ENCODE assay signal across 17 mouse cellular contexts in genomic region chr7:107573856-107574255, GRCm38 (mm10). TPM values are rescaled to one million over a fixed set of nuclear protein-coding genes. Genes with fewer than 3 reads are reported as not detected.
DNase-seq lines count a peak whose midpoint lies in the region; ATAC-seq and TF ChIP-seq lines count a peak whose summit lies in the region.
"Had no signal": no experiment of that assay in that cellular context is flagged by ENCODE, and none has a peak within 500 bp of the region (broad histone marks: within the 10 kb centered on the region; RNA-seq: fewer than 3 reads in every experiment).

No protein-coding gene starts in this region.

- WGBS in liver, adult 2 months, result 81% methylated on average over 2 of the region's 2 CpGs

- H3K36me3 ChIP-seq in liver, adult 2 months (ENCODE audit: control insufficient read depth, insufficient read depth, low read length), result peaks cover 32% of the 10 kb centered on the region
- H3K36me3 ChIP-seq: hindbrain, embryonic 15.5 days had no signal

- H3K27ac ChIP-seq in gastrocnemius, adult 2 months, result no peak overlapping the region
- H3K27ac ChIP-seq in liver, adult 2 months (replicated peaks; ENCODE audit: insufficient read depth, low read depth, low read length), result peak overlapping the region; percentile 36
- H3K27ac ChIP-seq: hindbrain, embryonic 15.5 days; stomach, embryonic 15.5 days had no signal

- H3K4me3 ChIP-seq in gastrocnemius, adult 2 months, result no peak overlapping the region
- H3K4me3 ChIP-seq in liver, adult 2 months (ENCODE audit: insufficient read depth, low read depth, low read length), result no peak overlapping the region
- H3K4me3 ChIP-seq: erythroblast, embryonic 14.5 days; hindbrain, embryonic 15.5 days; stomach, embryonic 15.5 days had no signal

- intact Hi-C loops in gastrocnemius, adult 2 months (cut with DNase I), result no loop called here

- no peaks in the 10 kb centered on the region for H3K27me3 ChIP-seq in liver, adult 2 months (ENCODE audit: control insufficient read depth, insufficient read depth, low read length)
- H3K27me3 ChIP-seq: hindbrain, embryonic 15.5 days; Patski; stomach, embryonic 15.5 days had no signal

- no peak overlapping the region for H3K9ac ChIP-seq in liver, adult 2 months (ENCODE audit: low read depth, low read length)
- H3K9ac ChIP-seq: hindbrain, embryonic 15.5 days; stomach, embryonic 15.5 days had no signal

- TF ChIP-seq CTCF in gastrocnemius, adult 2 months (IDR thresholded peaks at IDR 0.05), result peak; percentile 10; the same call in 1 of the 2 replicates
- TF ChIP-seq CTCF in liver, adult 2 months (IDR thresholded peaks at IDR 0.05; ENCODE audit: low read depth, low read length), result peak; percentile 40; the same call in 1 of the 2 replicates

- DNase-seq in gastrocnemius, adult 2 months, result no peak
- no peak for DNase-seq in gastrocnemius, postnatal 25 days
- peak; percentile 12 for DNase-seq in liver, adult 2 months (ENCODE audit: extremely low read depth, low read depth, low spot score)
- DNase-seq in liver (no peak), A20 (ENCODE audit: low read depth, low spot score) (peak; percentile 50)
- no peak for DNase-seq in retina, postnatal 1 day
- DNase-seq: adrenal gland, adult 8-10 months; lung, adult 18-20 months had no signal

- ATAC-seq in common myeloid progenitor, adult 5-6 weeks (replicated peaks; ENCODE audit: low read depth, poor library complexity, severe bottlenecking), result peak; percentile 45; the same call in 1 of the 2 replicates
- ATAC-seq in CD4-positive, CD25-positive, alpha-beta regulatory T cell, adult 4 months, result no peak
- ATAC-seq: midbrain, embryonic 16.5 days; Patski had no signal

- no peak for TF ChIP-seq POLR2A in liver, adult 2 months (IDR thresholded peaks at IDR 0.05; ENCODE audit: extremely low read depth, insufficient read depth, low read length)

- no peaks in the 10 kb centered on the region; the same call in 1 of the 2 replicates for H3K4me1 ChIP-seq in liver, adult 2 months (ENCODE audit: control insufficient read depth, insufficient read depth, low read length)
- H3K4me1 ChIP-seq: hindbrain, embryonic 15.5 days had no signal

- H3K79me2 ChIP-seq in liver, adult 2 months (ENCODE audit: control insufficient read depth, insufficient read depth, low read length), result 0 out of 2 replicates have a peak, but pooled peaks cover 3% of the 10 kb centered on the region

RNA-seq across cellular contexts. Expression of gene Olfml1, which starts 6.6 kb away (rescaled TPM):
- 1 to 10 TPM; 2.0 to 2.6 TPM for total RNA-seq in gastrocnemius, adult 2 months (2021)
- 1 to 10 TPM; 2.0 to 4.7 TPM for total RNA-seq in gastrocnemius, postnatal 25 days (2021)
- total RNA-seq in liver, adult 2 months (2014; rRNA removed), result 9.6 and 13.5 TPM in 2 replicates
- 5.4 and 8.9 TPM in 2 replicates for polyA plus RNA-seq in liver, adult 2 months (2012; rRNA removed)
- not detected in 2 replicates for total RNA-seq in common myeloid progenitor, adult 5-6 weeks (2017)
- polyA plus RNA-seq in CD4-positive, CD25-positive, alpha-beta regulatory T cell, adult 4 months (2017; shearing (Covaris generic)), result under 1 TPM in 1 of 2 experiments, not detected in 1; 0.26 TPM
- polyA plus RNA-seq: erythroblast, embryonic 14.5 days; Patski had no signal

RNA-seq across cellular contexts. Expression of gene Ppfibp2, which starts 21.2 kb away (rescaled TPM):
- total RNA-seq in gastrocnemius, adult 2 months (2021), result 10 to 100 TPM; 10.6 to 19.0 TPM
- 10 to 100 TPM in 1 of 2 experiments, 1 to 10 TPM in 1; 8.0 to 15.2 TPM for total RNA-seq in gastrocnemius, postnatal 25 days (2021)
- total RNA-seq in liver, adult 2 months (2014; rRNA removed), result 20.9 and 24.8 TPM in 2 replicates
- polyA plus RNA-seq in liver, adult 2 months (2012; rRNA removed), result 9.6 and 9.9 TPM in 2 replicates
- total RNA-seq in common myeloid progenitor, adult 5-6 weeks (2017), result 3.3 and 7.3 TPM in 2 replicates
- polyA plus RNA-seq in CD4-positive, CD25-positive, alpha-beta regulatory T cell, adult 4 months (2017; shearing (Covaris generic)), result 1 to 10 TPM; 1.0 to 1.5 TPM

RNA-seq across cellular contexts. Expression of gene 5330417H12Rik, which starts 51.1 kb away (rescaled TPM):
- not detected for total RNA-seq in gastrocnemius, adult 2 months (2021)
- not detected for total RNA-seq in gastrocnemius, postnatal 25 days (2021)
- not detected in 2 replicates for total RNA-seq in liver, adult 2 months (2014; rRNA removed)
- not detected in 2 replicates for polyA plus RNA-seq in liver, adult 2 months (2012; rRNA removed)
- not detected in 2 replicates for total RNA-seq in common myeloid progenitor, adult 5-6 weeks (2017)
- polyA plus RNA-seq in CD4-positive, CD25-positive, alpha-beta regulatory T cell, adult 4 months (2017; shearing (Covaris generic)), result not detected
- total RNA-seq: adrenal gland, adult 8-10 months; left cerebral cortex, postnatal 10 days had no signal
- polyA plus RNA-seq: erythroblast, embryonic 14.5 days; hindbrain, embryonic 15.5 days; midbrain, embryonic 16.5 days; neural tube, embryonic 14.5 days; Patski; stomach, embryonic 15.5 days had no signal

Comparison
In these comparisons a context has a peak if more than half of its experiments do, and no peak if none do; other contexts are left out.
1. DNase-seq: peak in liver, adult 2 months (single experiment) and A20 (single experiment); none in gastrocnemius, adult 2 months (single experiment), gastrocnemius, postnatal 25 days (single experiment), liver (single experiment) and retina, postnatal 1 day (single experiment).